Mouse (Mus musculus): Measurements from ENCODE around the gene Lmod3. TPM values are rescaled to one million over a fixed set of nuclear protein-coding genes. Genes with fewer than 3 reads are reported as not detected.

Lmod3 gene
- polyA plus RNA-seq, 1 experiment from 2014 or later = 0.79 TPM

- Histone ChIP-seq H3K9me3 (replicated peaks) (no peaks in the 10 kb centered on the region), H3K36me3 (no peaks in the 10 kb centered on the region), H3K9ac (no peak overlapping the region), H3K27ac (no peak overlapping the region), H3K4me3 (replicated peaks) (no peak overlapping the region), H3K4me2 (no peak overlapping the region), H3K27me3 (no peaks in the 10 kb centered on the region), H3K4me1 (no peaks in the 10 kb centered on the region)
- no peak for ATAC-seq (replicated peaks; ENCODE audit: low FRiP score)
These were observed 7.4 kb downstream of the Lmod3 start for GRCm38 (mm10) chr6:97245200-97245599.

GRCm38 (mm10) chr6:97242522-97242921 is 10.0 kb downstream of the Lmod3 start:
- H3K4me3 ChIP-seq (replicated peaks) = no peak overlapping the region
- WGBS = 89% methylated on average over 4 of the region's 4 CpGs
- no peaks in the 10 kb centered on the region for H3K4me1 ChIP-seq
- no peak overlapping the region for H3K27ac ChIP-seq
- H3K9ac ChIP-seq = no peak overlapping the region
- no peak overlapping the region for H3K4me2 ChIP-seq
- H3K27me3 ChIP-seq = no peaks in the 10 kb centered on the region
- no peaks in the 10 kb centered on the region for H3K36me3 ChIP-seq
- no peaks in the 10 kb centered on the region for H3K9me3 ChIP-seq (replicated peaks)
- ATAC-seq (replicated peaks; ENCODE audit: low FRiP score) = no peak

DNA sequence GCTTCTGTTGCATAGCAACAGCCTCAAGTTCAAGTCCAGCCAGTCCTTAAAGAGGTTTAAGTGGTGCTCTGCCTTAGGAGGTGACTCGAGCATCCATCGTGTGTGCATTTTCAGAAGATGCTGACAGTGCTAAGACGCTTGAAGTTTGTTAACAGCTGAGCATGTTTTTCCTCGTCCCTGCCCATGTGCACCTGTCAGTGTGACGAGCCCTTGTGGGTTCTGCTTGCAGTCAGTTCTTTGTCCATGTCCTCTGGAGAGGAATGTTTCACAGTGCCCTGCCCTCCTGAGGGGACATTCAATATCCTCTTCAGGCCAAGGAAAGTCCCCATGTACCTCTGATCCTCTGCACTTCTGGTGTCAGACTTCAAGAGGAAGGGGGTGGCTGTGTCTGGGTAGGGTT is 12.5 kb downstream of the Lmod3 start:
- no peak for ATAC-seq (replicated peaks; ENCODE audit: low FRiP score)

DNA sequence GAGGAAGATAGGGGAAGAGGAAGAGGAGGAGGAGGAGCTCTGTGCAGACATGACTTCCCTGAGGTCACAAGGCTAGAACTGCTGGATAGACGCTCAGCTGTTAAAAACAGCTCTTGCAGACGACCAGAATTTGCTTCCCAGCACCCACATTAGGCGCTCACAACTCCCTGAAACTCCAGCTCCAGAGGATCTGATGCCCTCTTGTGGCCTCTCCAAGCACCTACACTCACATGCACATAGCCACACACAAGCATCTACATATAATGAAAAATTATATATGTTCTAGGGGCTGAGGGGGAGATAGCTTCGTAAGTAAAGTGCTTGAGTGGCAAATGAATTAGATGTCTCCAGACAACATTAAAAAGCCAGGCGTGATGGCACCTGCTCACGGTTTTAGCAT is 13.2 kb downstream of the Lmod3 start:
- WGBS = 91% methylated on average over 6 of the region's 6 CpGs
- H3K27ac ChIP-seq = no peak overlapping the region
- H3K36me3 ChIP-seq = peaks cover 9% of the 10 kb centered on the region; the same call in 1 of the 2 replicates
- no peak overlapping the region for H3K9ac ChIP-seq
- no peaks in the 10 kb centered on the region for H3K9me3 ChIP-seq (replicated peaks)
- no peak overlapping the region for H3K4me2 ChIP-seq
- no peak for ATAC-seq (replicated peaks; ENCODE audit: low FRiP score)
- H3K27me3 ChIP-seq = no peaks in the 10 kb centered on the region
- peaks cover 4% of the 10 kb centered on the region; the same call in 1 of the 2 replicates for H3K4me1 ChIP-seq
- H3K4me3 ChIP-seq (replicated peaks) = no peak overlapping the region

More for the DNA sequence above, 12.5 kb downstream of the Lmod3 start:
- H3K4me2 ChIP-seq = no peak overlapping the region
- 0 out of 2 replicates have a peak, but pooled peaks cover 2% of the 10 kb centered on the region for H3K36me3 ChIP-seq
- H3K9ac ChIP-seq = no peak overlapping the region
- no peak overlapping the region for H3K4me3 ChIP-seq (replicated peaks)
- peaks cover 4% of the 10 kb centered on the region; the same call in 1 of the 2 replicates for H3K4me1 ChIP-seq
- no peaks in the 10 kb centered on the region for H3K27me3 ChIP-seq
- WGBS = 81% methylated on average over 5 of the region's 5 CpGs
- no peak overlapping the region for H3K27ac ChIP-seq
- no peaks in the 10 kb centered on the region for H3K9me3 ChIP-seq (replicated peaks)

- Histone ChIP-seq H3K4me3 (replicated peaks) (no peak overlapping the region), H3K27me3 (no peaks in the 10 kb centered on the region), H3K36me3 (peaks cover 30% of the 10 kb centered on the region), H3K9me3 (replicated peaks) (no peaks in the 10 kb centered on the region), H3K9ac (no peak overlapping the region), H3K4me2 (no peak overlapping the region), H3K4me1 (peaks cover 4% of the 10 kb centered on the region; the same call in 1 of the 2 replicates), H3K27ac (no peak overlapping the region)
- no peak for ATAC-seq (replicated peaks; ENCODE audit: low FRiP score)
- 88% methylated on average over 5 of the region's 5 CpGs for WGBS
These were observed 16.5 kb downstream of the Lmod3 start for GRCm38 (mm10) chr6:97236088-97236487.

DNA sequence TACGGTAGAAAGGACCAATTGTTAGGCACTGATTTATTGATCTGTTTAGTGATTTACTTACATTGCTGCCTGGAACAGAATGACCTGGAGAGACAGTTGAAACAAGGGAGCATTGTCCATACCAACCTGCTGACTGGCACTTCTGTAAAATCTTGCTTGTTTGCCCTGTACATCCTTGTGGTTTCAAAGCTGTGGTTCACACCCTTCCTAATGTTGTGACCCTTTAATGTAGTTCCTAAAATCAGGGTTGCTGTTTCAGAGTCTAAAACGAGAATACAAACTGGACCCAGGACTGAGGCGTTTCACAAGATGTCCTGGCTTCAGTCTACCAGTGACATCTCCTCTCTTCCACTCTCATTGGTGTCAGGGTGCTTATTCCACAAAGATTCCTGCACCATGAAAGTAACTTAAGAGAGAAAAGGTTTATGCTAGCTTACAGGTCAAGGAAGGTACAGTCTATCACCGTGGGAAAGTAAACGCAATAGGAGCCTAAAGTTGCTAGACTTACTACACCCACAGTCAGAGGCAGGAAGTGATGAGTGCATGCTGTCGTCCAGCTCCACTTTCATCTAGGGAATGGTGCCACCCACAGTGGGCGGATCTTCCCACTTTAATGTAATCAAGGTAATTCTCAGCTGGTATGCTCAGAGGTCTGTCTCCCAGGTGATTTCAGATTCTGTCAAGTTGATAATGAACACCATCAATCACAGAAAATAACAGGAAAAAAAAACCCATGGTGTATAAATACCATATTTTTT is 17.5 kb downstream of the Lmod3 start:
- H3K9ac ChIP-seq = no peak overlapping the region
- H3K4me2 ChIP-seq = no peak overlapping the region
- peaks cover 4% of the 10 kb centered on the region; the same call in 1 of the 2 replicates for H3K4me1 ChIP-seq
- no peak overlapping the region for H3K4me3 ChIP-seq (replicated peaks)
- H3K36me3 ChIP-seq = peaks cover 40% of the 10 kb centered on the region
- H3K9me3 ChIP-seq (replicated peaks) = no peaks in the 10 kb centered on the region
- no peak overlapping the region for H3K27ac ChIP-seq
- no peaks in the 10 kb centered on the region for H3K27me3 ChIP-seq
- WGBS = 81% methylated on average over 7 of the region's 7 CpGs
- no peak for ATAC-seq (replicated peaks; ENCODE audit: low FRiP score)

DNA sequence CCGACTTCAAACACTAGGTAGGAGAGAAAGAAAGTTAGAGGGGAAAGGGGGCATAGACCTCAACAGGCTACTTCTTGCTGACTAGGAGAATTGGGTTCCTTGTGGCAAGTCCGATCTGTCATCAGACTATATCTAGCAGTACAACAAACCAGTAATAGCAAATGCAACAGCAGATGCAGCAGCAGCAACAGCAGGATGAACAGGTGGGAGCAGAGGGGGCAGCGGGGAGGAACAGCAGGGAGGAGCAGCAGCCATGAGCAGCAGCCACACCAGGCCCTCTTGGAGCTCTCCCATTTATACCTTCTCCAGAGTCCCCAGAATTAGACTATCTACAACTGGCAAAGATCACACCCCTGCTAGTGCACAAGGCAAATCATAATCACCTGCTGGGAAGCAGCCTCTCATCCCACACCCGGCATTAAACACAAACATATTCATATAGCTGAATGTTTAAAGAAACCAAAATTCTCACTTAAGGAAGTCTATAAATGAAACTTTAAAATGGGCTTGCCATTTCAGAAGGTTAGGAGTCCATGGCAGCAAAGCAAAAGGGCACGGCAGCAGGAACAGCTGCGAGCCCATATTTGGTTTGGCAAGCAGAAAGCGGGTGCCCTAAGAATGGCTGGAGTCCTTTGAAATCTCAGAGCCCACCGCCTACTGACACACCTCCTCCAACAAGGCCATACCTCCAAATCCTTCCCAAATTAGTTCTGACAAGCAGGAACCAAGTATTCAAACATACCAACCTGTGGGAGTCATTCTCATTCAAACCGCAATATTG is 25.3 kb downstream of the Lmod3 start:
- Histone ChIP-seq H3K9me3 (replicated peaks) (no peaks in the 10 kb centered on the region), H3K36me3 (peaks cover 30% of the 10 kb centered on the region), H3K4me3 (replicated peaks) (no peak overlapping the region), H3K27ac (no peak overlapping the region), H3K4me1 (peaks cover 6% of the 10 kb centered on the region; the same call in 1 of the 2 replicates), H3K9ac (no peak overlapping the region), H3K27me3 (no peaks in the 10 kb centered on the region), H3K4me2 (no peak overlapping the region)
- WGBS = 97% methylated on average over 9 of the region's 9 CpGs
- no peak for ATAC-seq (replicated peaks; ENCODE audit: low FRiP score)

DNA sequence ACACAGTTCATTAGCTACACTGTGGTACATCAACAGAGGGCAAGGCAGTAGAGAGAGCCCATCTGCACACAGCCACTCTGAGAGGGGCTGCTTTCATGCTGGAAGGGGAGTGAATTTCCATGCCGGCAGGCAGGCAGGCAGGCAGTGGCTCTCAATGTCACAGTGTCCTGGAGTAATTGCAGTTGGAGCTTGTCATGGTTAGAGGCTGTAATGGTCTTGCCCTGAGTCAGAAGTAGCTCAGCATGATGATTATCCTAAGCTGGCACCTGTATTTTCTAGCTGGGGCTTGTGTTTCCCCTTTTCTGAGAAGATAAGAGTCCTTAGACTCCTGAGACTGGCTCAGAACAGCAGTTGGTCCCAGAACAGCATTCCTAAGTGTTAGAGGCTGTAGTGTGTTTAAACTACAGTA is 26.5 kb downstream of the Lmod3 start:
- ATAC-seq (replicated peaks; ENCODE audit: low FRiP score) = no peak
- no peaks in the 10 kb centered on the region for H3K27me3 ChIP-seq
- no peak overlapping the region for H3K4me2 ChIP-seq

DNA sequence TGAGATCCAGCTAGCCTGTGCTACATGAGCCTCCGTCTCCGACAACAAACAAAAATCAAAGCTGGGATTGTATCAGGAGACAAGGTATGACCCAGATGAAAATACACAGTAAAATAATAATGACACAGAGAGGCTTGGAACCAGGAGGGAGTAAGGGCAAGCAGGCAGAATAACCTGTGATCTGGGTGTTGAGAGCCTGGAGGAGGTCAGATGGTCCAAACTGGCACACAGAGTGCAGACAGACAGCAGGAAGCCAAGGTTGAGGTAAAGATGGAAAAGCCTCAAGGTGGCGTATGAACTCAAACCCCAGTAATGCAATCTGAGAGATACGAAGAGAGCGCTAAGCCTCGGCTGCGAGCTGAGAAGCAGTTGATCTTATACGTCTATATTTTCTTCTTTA is 28.1 kb downstream of the Lmod3 start:
- no peak overlapping the region for H3K9ac ChIP-seq
- H3K4me2 ChIP-seq = no peak overlapping the region
- H3K27me3 ChIP-seq = no peaks in the 10 kb centered on the region
- no peak overlapping the region for H3K27ac ChIP-seq
- 95% methylated on average over 8 of the region's 8 CpGs for WGBS
- peaks cover 4% of the 10 kb centered on the region for H3K36me3 ChIP-seq
- peaks cover 19% of the 10 kb centered on the region for H3K4me1 ChIP-seq
- no peaks in the 10 kb centered on the region for H3K9me3 ChIP-seq (replicated peaks)
- ATAC-seq (replicated peaks; ENCODE audit: low FRiP score) = no peak
- no peak overlapping the region for H3K4me3 ChIP-seq (replicated peaks)

More for the DNA sequence above, 26.5 kb downstream of the Lmod3 start:
- H3K4me1 ChIP-seq = peaks cover 18% of the 10 kb centered on the region
- peaks cover 20% of the 10 kb centered on the region for H3K36me3 ChIP-seq
- no peak overlapping the region for H3K4me3 ChIP-seq (replicated peaks)
- 45% methylated on average over 1 of the region's 1 CpGs for WGBS
- H3K9me3 ChIP-seq (replicated peaks) = no peaks in the 10 kb centered on the region
- H3K9ac ChIP-seq = no peak overlapping the region
- no peak overlapping the region for H3K27ac ChIP-seq

DNA sequence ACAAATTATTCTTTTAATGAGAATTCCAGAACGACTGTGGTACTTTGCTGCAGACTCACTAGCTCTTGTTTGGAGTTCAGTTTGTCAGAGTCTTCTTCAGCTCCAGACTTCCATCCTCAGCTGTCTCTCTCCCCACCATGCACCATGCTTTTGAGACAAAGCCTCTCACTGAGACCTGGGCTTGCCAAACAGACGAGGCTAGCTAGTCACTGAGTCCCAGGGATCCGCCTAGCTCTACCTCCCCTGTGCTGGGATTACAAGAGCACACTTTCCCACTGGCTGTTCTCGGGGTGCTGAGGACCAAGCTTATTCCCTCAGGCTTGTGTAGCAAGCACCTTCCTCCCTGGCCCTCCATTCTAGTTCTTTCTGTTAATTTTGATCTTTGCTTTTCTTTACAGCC is 29.0 kb downstream of the Lmod3 start:
- Histone ChIP-seq H3K4me3 (replicated peaks) (no peak overlapping the region), H3K36me3 (no peaks in the 10 kb centered on the region), H3K9ac (no peak overlapping the region), H3K4me2 (no peak overlapping the region), H3K4me1 (peaks cover 19% of the 10 kb centered on the region), H3K9me3 (replicated peaks) (no peaks in the 10 kb centered on the region), H3K27ac (no peak overlapping the region), H3K27me3 (no peaks in the 10 kb centered on the region)
- ATAC-seq (replicated peaks; ENCODE audit: low FRiP score) = no peak
- WGBS = 84% methylated on average over 4 of the region's 4 CpGs

- Histone ChIP-seq H3K36me3 (no peaks in the 10 kb centered on the region), H3K27ac (0 out of 2 replicates have a peak overlapping the region, but pooled peaks have one; percentile 10), H3K4me3 (replicated peaks) (no peak overlapping the region), H3K4me1 (peaks cover 19% of the 10 kb centered on the region), H3K9ac (no peak overlapping the region), H3K27me3 (no peaks in the 10 kb centered on the region), H3K4me2 (no peak overlapping the region), H3K9me3 (replicated peaks) (no peaks in the 10 kb centered on the region)
- no peak for ATAC-seq (replicated peaks; ENCODE audit: low FRiP score)
- WGBS = 66% methylated on average over 5 of the region's 5 CpGs
These were observed 29.6 kb downstream of the Lmod3 start for GRCm38 (mm10) chr6:97222931-97223467.

DNA sequence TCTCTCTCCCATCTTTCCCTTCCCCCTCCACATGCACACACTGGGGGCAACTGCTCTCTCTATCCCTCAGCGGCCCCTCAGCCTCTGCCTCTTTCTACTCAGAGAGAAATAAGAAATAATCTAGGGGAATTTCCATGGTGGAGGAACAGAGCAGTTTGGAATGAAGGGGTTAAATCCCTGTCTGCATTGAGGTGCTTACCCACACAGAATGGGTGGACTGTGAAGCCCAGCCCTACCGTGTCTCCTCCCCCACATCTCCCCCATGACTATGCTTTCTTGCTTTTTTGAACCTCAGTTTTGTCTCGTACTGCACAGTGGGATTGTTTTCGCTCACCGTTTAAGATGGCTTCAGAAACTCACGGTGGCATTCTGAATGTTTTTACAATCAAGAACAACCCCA is 30.2 kb downstream of the Lmod3 start:
- peaks cover 19% of the 10 kb centered on the region for H3K4me1 ChIP-seq
- ATAC-seq (replicated peaks; ENCODE audit: low FRiP score) = peak; percentile 49; the same call in 1 of the 2 replicates
- WGBS = 47% methylated on average over 6 of the region's 6 CpGs

More for the DNA sequence above, 30.2 kb downstream of the Lmod3 start:
- no peak overlapping the region for H3K9ac ChIP-seq
- no peak overlapping the region for H3K4me2 ChIP-seq
- H3K36me3 ChIP-seq = no peaks in the 10 kb centered on the region
- H3K27ac ChIP-seq = no peak overlapping the region
- no peak overlapping the region for H3K4me3 ChIP-seq (replicated peaks)
- no peaks in the 10 kb centered on the region for H3K27me3 ChIP-seq
- no peaks in the 10 kb centered on the region for H3K9me3 ChIP-seq (replicated peaks)
